Mouse (Mus musculus) midbrain, embryonic 14.5 days (tissue): ENCODE results near the gene Glb1. TPM values are rescaled to one million over a fixed set of nuclear protein-coding genes. Genes with fewer than 3 reads are reported as not detected.

Experiments used
- ATAC-seq: fragments of 200-750 bp; cut with Nextera tagmentation; 2 replicates; pipeline ENCODE4 v1.8.0; 2017; ENCODE audit warnings: moderate number of reproducible peaks, moderate library complexity; ENCODE audit not compliant: low FRiP score, low TSS enrichment
- DNase-seq: peaks from one replicate; pipeline ENCODE4 v3.0.0-alpha.2; 2015
- H3K27ac ChIP-seq: fragments of 300-500 bp; sonication (generic); replicated peaks from 2 replicates; pipeline ENCODE4 v1.5.1; 2014; ENCODE audit warnings: mild to moderate bottlenecking, low read depth, low read length, moderate library complexity
- H3K27me3 ChIP-seq: fragments of 300-500 bp; sonication (generic); 2 replicates; pipeline ENCODE4 v1.6.1; 2014; ENCODE audit warnings: low read length, control low read depth, mixed read lengths; ENCODE audit not compliant: control insufficient read depth, insufficient read depth
- H3K36me3 ChIP-seq: fragments of 300-500 bp; sonication (generic); 2 replicates; pipeline ENCODE4 v1.6.1; 2014; ENCODE audit warnings: low read length, control low read depth; ENCODE audit not compliant: control insufficient read depth, insufficient read depth
- H3K4me1 ChIP-seq: fragments of 300-500 bp; sonication (generic); 2 replicates; pipeline ENCODE4 v1.6.1; 2014; ENCODE audit warnings: mild to moderate bottlenecking, antibody characterized with exemption, low read length, control low read depth; ENCODE audit not compliant: control insufficient read depth, insufficient read depth
- H3K4me2 ChIP-seq: fragments of 300-500 bp; sonication (generic); 2 replicates; pipeline ENCODE4 v1.6.1; 2014; ENCODE audit warnings: mild to moderate bottlenecking, low read length, moderate library complexity
- H3K4me3 ChIP-seq: fragments of 300-500 bp; sonication (generic); replicated peaks from 2 replicates; pipeline ENCODE4 v1.5.1; 2014; ENCODE audit warnings: low read depth, low read length
- H3K9ac ChIP-seq: fragments of 300-500 bp; sonication (generic); replicated peaks from 2 replicates; pipeline ENCODE4 v1.6.1; 2014; ENCODE audit warnings: mild to moderate bottlenecking, low read length, moderate library complexity
- H3K9me3 ChIP-seq: fragments of 300-500 bp; sonication (generic); 2 replicates; pipeline ENCODE4 v1.6.1; 2016; ENCODE audit warnings: low read length, control low read depth, mixed read lengths; ENCODE audit not compliant: control insufficient read depth
- WGBS: fragments of 180-500 bp; shearing (Covaris S2); extraction: QIAGEN DNeasy Blood & Tissue Kit; methylation state at CpG from one replicate; pipeline ENCODE4 v1.1.7; 2014; 5-methylcytosine and 5-hydroxymethylcytosine counted together
- polyA plus RNA-seq: library from polyadenylated mRNA; unstranded; fragments of >200 nt; fragmentation: Nextera tagmentation; extraction: Ambion mirVana; gene quantifications from 2 replicates; pipeline ENCODE4 v1.2.1, GENCODE M21; 2014

The Glb1 gene
- polyA plus RNA-seq, 1 experiment from 2014 or later: 27.9 TPM

- DNase-seq (no peak), ATAC-seq (no peak)
- H3K27me3 ChIP-seq: no peaks in the 10 kb centered on the region
- H3K4me1 ChIP-seq: peaks cover 10% of the 10 kb centered on the region; the same call in 1 of the 2 replicates
- no peak overlapping the region for H3K4me2 ChIP-seq
- H3K36me3 ChIP-seq: no peaks in the 10 kb centered on the region
- H3K9ac ChIP-seq: no peak overlapping the region
- WGBS: 94% methylated on average over 9 of the region's 9 CpGs
- H3K9me3 ChIP-seq: no peaks in the 10 kb centered on the region
- H3K4me3 ChIP-seq: no peak overlapping the region
- H3K27ac ChIP-seq: no peak overlapping the region
These were observed 121.6 kb downstream of the Glb1 start for GRCm38 (mm10) chr9:114522501-114522900.

Other genes starting within 250 kb of the Glb1 start
- not detected in 2 replicates for gene Bcl2a1c, start 70.9 kb upstream of the Glb1 start, polyA plus RNA-seq
- gene Crtap, start 10.4 kb upstream of the Glb1 start, polyA plus RNA-seq: 10.7 and 23.8 TPM in 2 replicates
- gene Tmppe, start within 50 bp of the Glb1 start, polyA plus RNA-seq: 3.5 and 4.1 TPM in 2 replicates
- gene Ccr4, start 103.8 kb downstream of the Glb1 start, polyA plus RNA-seq: not detected in 2 replicates
- gene C130032M10Rik, start 114.6 kb downstream of the Glb1 start, polyA plus RNA-seq: not detected in 2 replicates
- gene Trim71, start 163.3 kb downstream of the Glb1 start, polyA plus RNA-seq: 0.15 and 0.16 TPM in 2 replicates
- 44.0 and 56.7 TPM in 2 replicates for gene Cnot10, start 239.1 kb downstream of the Glb1 start, polyA plus RNA-seq